Mouse (Mus musculus) heart, postnatal 25 days (tissue): ENCODE data around the gene Tob1. TPM values are rescaled to one million over a fixed set of nuclear protein-coding genes. Genes with fewer than 3 reads are reported as not detected.
A peak's percentile ranks its signal among the peaks of the same experiment; 100 is the strongest.

ENCODE experiments used
- DNase-seq: peaks from one replicate; pipeline ENCODE4 v3.0.0; 2022; ENCODE audit warnings: low spot score
- intact Hi-C: fragments of 180-260 bp; cut with DNase I; formaldehyde crosslinking; loops from one replicate; pipeline ENCODE4 v1.15.1; 2025
- total RNA-seq, 2 experiments: library from RNA; stranded (reverse); gene quantifications; 2 replicates each; pipeline ENCODE4 v1.2.3; 2021

The Tob1 gene
- total RNA-seq, 2 experiments from 2014 or later, result 57.2 to 60.6 TPM

GRCm38 (mm10) chr11:94223531-94223930, 12.3 kb downstream of the Tob1 start:
- intact Hi-C loops, result no loop called here
- DNase-seq, result no peak

- intact Hi-C loops, result loop anchor here (2.0 kb wide), 1 partner anchor 97 kb away; no protein-coding TSS in a partner anchor
These were observed 14.7 kb downstream of the Tob1 start for GRCm38 (mm10) chr11:94225985-94226384.

GRCm38 (mm10) chr11:94228416-94228815, 17.2 kb downstream of the Tob1 start:
- no peak for DNase-seq
- intact Hi-C loops, result no loop called here

More at GRCm38 (mm10) chr11:94225985-94226384, 14.7 kb downstream of the Tob1 start:
- DNase-seq, result peak; percentile 44

GRCm38 (mm10) chr11:94229207-94229960, 18.1 kb downstream of the Tob1 start:
- intact Hi-C loops, result no loop called here

GRCm38 (mm10) chr11:94230244-94230643, 19.0 kb downstream of the Tob1 start:
- intact Hi-C loops, result no loop called here
- DNase-seq, result no peak

More at GRCm38 (mm10) chr11:94229207-94229960, 18.1 kb downstream of the Tob1 start:
- DNase-seq, result no peak

- intact Hi-C loops, result no loop called here
- no peak for DNase-seq
These were observed 20.7 kb downstream of the Tob1 start for GRCm38 (mm10) chr11:94231821-94232552.

GRCm38 (mm10) chr11:94233405-94233804, 22.2 kb downstream of the Tob1 start:
- intact Hi-C loops, result no loop called here
- DNase-seq, result no peak

- intact Hi-C loops, result no loop called here
- no peak for DNase-seq
These were observed 23.1 kb downstream of the Tob1 start for GRCm38 (mm10) chr11:94234380-94234779.

GRCm38 (mm10) chr11:94234857-94235256, 23.6 kb downstream of the Tob1 start:
- intact Hi-C loops, result loop anchor here (5.0 kb wide), 2 partner anchors 167 to 252 kb away; partner anchors contain the start of gene Spata20
- DNase-seq, result no peak

GRCm38 (mm10) chr11:94236074-94236473, 24.8 kb downstream of the Tob1 start:
- peak; percentile 56 for DNase-seq
- intact Hi-C loops, result loop anchor here (1.0 to 5.0 kb wide), 3 partner anchors 41 to 251 kb away; partner anchors contain the start of gene Spata20

GRCm38 (mm10) chr11:94238786-94239185, 27.5 kb downstream of the Tob1 start:
- DNase-seq, result no peak
- intact Hi-C loops, result loop anchor here (5.0 kb wide), 2 partner anchors 164 to 249 kb away; partner anchors contain the start of gene Spata20

GRCm38 (mm10) chr11:94239706-94240105, 28.5 kb downstream of the Tob1 start:
- intact Hi-C loops, result loop anchor here (5.0 kb wide), 2 partner anchors 163 to 248 kb away; partner anchors contain the start of gene Spata20
- DNase-seq, result no peak

- intact Hi-C loops, result no loop called here
- DNase-seq, result no peak
These were observed 31.6 kb downstream of the Tob1 start for GRCm38 (mm10) chr11:94242760-94243421.

GRCm38 (mm10) chr11:94243422-94244180, 32.3 kb downstream of the Tob1 start:
- no peak for DNase-seq
- intact Hi-C loops, result no loop called here

GRCm38 (mm10) chr11:94244385-94244784, 33.1 kb downstream of the Tob1 start:
- intact Hi-C loops, result no loop called here
- no peak for DNase-seq

GRCm38 (mm10) chr11:94245955-94246788, 34.9 kb downstream of the Tob1 start, which contains the start of gene Wfikkn2:
Gene Wfikkn2, minus strand, starts transcription at chr11:94246005.
- intact Hi-C loops, result no loop called here
- DNase-seq, result no peak

GRCm38 (mm10) chr11:94246789-94247061, 35.5 kb downstream of the Tob1 start:
- intact Hi-C loops, result no loop called here
- no peak for DNase-seq

- intact Hi-C loops, result no loop called here
- no peak for DNase-seq
These were observed 41.9 kb downstream of the Tob1 start for GRCm38 (mm10) chr11:94253156-94253555.

GRCm38 (mm10) chr11:94253691-94254090, 42.4 kb downstream of the Tob1 start:
- intact Hi-C loops, result no loop called here
- no peak for DNase-seq
